Mouse (Mus musculus) thymus, adult 2 months (tissue): ENCODE measurements around the gene Nmt1. TPM values are rescaled to one million over a fixed set of nuclear protein-coding genes. Genes with fewer than 3 reads are reported as not detected.

Source experiments
- DNase-seq: peaks from one replicate; pipeline ENCODE4 v3.0.0; 2021
- H3K27ac ChIP-seq: fragments of 200-500 bp; 2 replicates; pipeline ENCODE4 v1.5.1; 2012; ENCODE audit warnings: low read length, control low read depth; ENCODE audit not compliant: control insufficient read depth, insufficient read depth
- H3K27me3 ChIP-seq: fragments of 200-500 bp; 2 replicates; pipeline ENCODE4 v1.6.1; 2012; ENCODE audit warnings: mild to moderate bottlenecking, low read length, moderate library complexity, mixed read lengths; ENCODE audit not compliant: control insufficient read depth, insufficient read depth
- H3K36me3 ChIP-seq: fragments of 200-500 bp; 2 replicates; pipeline ENCODE4 v1.6.1; 2012; ENCODE audit warnings: mild to moderate bottlenecking, low read length, moderate library complexity; ENCODE audit not compliant: control insufficient read depth, insufficient read depth
- H3K4me1 ChIP-seq: fragments of 200-500 bp; replicated peaks from 2 replicates; pipeline ENCODE4 v1.6.1; 2012; ENCODE audit warnings: low read length; ENCODE audit not compliant: control insufficient read depth, insufficient read depth
- H3K4me3 ChIP-seq: fragments of 200-500 bp; 2 replicates; pipeline ENCODE4 v1.5.1; 2012; ENCODE audit warnings: mild to moderate bottlenecking, low read length, control low read depth, moderate library complexity; ENCODE audit not compliant: control insufficient read depth, insufficient read depth
- CTCF ChIP-seq: fragments of 200-500 bp; IDR thresholded peaks from 2 replicates; pipeline ENCODE4 v1.5.1; 2012; ENCODE audit warnings: mild to moderate bottlenecking, control low read depth, low read length, moderate library complexity, borderline replicate concordance; ENCODE audit not compliant: control insufficient read depth, poor library complexity, insufficient read depth; ENCODE audit errors: extremely low read depth
- POLR2A ChIP-seq: fragments of 200-500 bp; IDR thresholded peaks from 2 replicates; pipeline ENCODE4 v1.6.1; 2012; ENCODE audit warnings: mild to moderate bottlenecking, low read length, control low read depth, moderate library complexity; ENCODE audit not compliant: control insufficient read depth, poor library complexity, insufficient read depth; ENCODE audit errors: extremely low read depth
- WGBS: fragments of 180-500 bp; shearing (Covaris S2); methylation state at CpG from one replicate; pipeline ENCODE4 v1.1.7; 2018; 5-methylcytosine and 5-hydroxymethylcytosine counted together
- polyA plus RNA-seq: library from polyadenylated mRNA; depleted of rRNA; stranded (reverse); fragments of >200 nt; gene quantifications from 2 replicates; pipeline ENCODE4 v1.2.3, GENCODE M21; 2012

Gene Nmt1
- polyA plus RNA-seq, 1 experiment: 52.5 TPM

- H3K27me3 ChIP-seq: no peaks in the 10 kb centered on the region
- no peaks in the 10 kb centered on the region for H3K4me1 ChIP-seq
- H3K4me3 ChIP-seq: no peak overlapping the region
- peaks cover 32% of the 10 kb centered on the region for H3K36me3 ChIP-seq
- no peak for TF ChIP-seq CTCF
- no peak for TF ChIP-seq POLR2A
- WGBS: 98% methylated on average over 10 of the region's 10 CpGs
- H3K27ac ChIP-seq: no peak overlapping the region
- no peak for DNase-seq
These were observed 42.4 kb downstream of the Nmt1 start for GRCm38 (mm10) chr11:103070322-103070880.

DNA sequence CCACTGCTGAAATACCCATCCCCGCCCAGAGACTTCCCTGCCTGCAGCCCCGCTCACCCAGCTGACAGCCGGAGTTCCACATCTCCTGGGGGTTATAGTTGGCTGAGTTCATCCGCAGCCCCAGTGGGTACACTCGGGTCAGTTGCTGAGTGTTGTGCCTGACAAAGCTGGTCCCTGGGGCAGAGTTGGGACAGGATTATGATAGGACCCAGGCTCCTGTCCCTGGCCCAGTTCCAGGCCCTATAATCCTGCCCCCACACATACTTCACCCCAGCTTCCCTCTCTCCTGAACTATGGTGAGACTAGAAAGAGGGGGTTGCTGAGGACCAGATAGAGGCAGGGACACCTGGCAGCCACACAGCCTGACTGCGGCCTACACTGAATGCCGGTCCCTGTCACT lies 45.7 kb downstream of the Nmt1 start:
- no peak overlapping the region for H3K27ac ChIP-seq
- TF ChIP-seq POLR2A: no peak
- TF ChIP-seq CTCF: no peak
- no peaks in the 10 kb centered on the region for H3K27me3 ChIP-seq
- DNase-seq: no peak
- WGBS: 95% methylated on average over 7 of the region's 7 CpGs
- no peaks in the 10 kb centered on the region for H3K4me1 ChIP-seq
- H3K4me3 ChIP-seq: no peak overlapping the region
- peaks cover 3% of the 10 kb centered on the region for H3K36me3 ChIP-seq

DNA sequence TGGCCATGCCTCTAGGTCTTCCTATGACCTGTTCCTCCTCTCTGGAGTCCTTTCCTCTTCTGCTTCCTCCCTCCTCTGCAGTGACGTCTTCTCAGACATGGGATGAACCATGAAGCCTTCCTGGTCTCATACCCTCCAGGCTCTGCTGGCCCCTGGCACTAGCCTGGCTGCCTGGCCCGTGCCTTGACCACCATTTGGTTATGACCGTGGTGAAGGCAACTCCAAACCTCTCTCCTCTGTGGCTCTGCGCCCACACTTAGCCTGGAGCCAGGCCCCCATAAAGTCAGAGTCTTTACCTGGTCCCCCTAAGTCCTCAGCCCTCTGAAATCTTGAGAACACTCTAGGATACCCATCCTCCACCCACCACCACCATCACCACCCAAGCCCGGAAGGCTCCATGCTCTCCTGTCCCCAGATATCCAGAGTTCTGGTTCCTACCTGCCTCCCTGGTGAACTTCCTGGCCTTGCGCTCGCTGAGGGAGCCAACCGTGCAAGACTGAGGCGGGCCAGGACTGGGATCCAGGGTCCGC lies 46.2 kb downstream of the Nmt1 start:
- Histone ChIP-seq H3K36me3 (no peaks in the 10 kb centered on the region; the same call in 1 of the 2 replicates), H3K27ac (no peak overlapping the region), H3K4me1 (no peaks in the 10 kb centered on the region), H3K27me3 (no peaks in the 10 kb centered on the region), H3K4me3 (no peak overlapping the region)
- TF ChIP-seq POLR2A: no peak
- no peak for TF ChIP-seq CTCF
- WGBS: 96% methylated on average over 10 of the region's 10 CpGs
- DNase-seq: no peak

GRCm38 (mm10) chr11:103074796-103075323 lies 46.9 kb downstream of the Nmt1 start:
- no peak overlapping the region for H3K4me3 ChIP-seq
- H3K4me1 ChIP-seq: no peaks in the 10 kb centered on the region
- no peak for DNase-seq
- no peaks in the 10 kb centered on the region for H3K27me3 ChIP-seq
- H3K27ac ChIP-seq: no peak overlapping the region
- TF ChIP-seq CTCF (no peak), POLR2A (no peak)
- H3K36me3 ChIP-seq: no peaks in the 10 kb centered on the region
- 79% methylated on average over 10 of the region's 10 CpGs for WGBS

DNA sequence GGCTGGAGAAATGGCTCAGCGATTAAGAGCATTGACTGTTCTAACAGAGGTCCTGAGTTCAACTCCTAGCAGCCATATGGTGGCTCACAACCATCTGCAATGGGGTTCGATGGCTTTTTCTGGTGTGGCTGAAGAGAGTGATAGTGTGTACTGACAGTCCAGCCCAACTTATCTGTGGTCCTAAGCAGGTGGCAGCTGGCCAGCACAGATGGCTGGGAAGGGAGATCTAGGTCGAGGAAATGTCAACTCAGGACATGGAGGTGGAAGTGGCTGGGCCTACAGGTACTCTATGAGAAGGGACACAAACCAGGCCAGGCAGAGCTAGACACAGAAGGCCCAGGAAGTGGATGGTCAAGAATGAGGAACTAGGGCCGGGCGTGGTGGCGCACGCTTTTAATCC lies 48.0 kb downstream of the Nmt1 start:
- no peak overlapping the region for H3K4me3 ChIP-seq
- TF ChIP-seq POLR2A (no peak), CTCF (no peak)
- H3K36me3 ChIP-seq: no peaks in the 10 kb centered on the region
- DNase-seq: no peak
- no peak overlapping the region for H3K27ac ChIP-seq
- H3K27me3 ChIP-seq: no peaks in the 10 kb centered on the region
- H3K4me1 ChIP-seq: peaks cover 5% of the 10 kb centered on the region
- WGBS: 82% methylated on average over 7 of the region's 7 CpGs

GRCm38 (mm10) chr11:103076581-103076980 lies 48.6 kb downstream of the Nmt1 start:
- 92% methylated on average over 8 of the region's 8 CpGs for WGBS
- H3K27ac ChIP-seq: no peak overlapping the region
- no peaks in the 10 kb centered on the region for H3K27me3 ChIP-seq
- TF ChIP-seq CTCF: no peak
- no peak for TF ChIP-seq POLR2A
- H3K36me3 ChIP-seq: no peaks in the 10 kb centered on the region
- peaks cover 5% of the 10 kb centered on the region for H3K4me1 ChIP-seq
- H3K4me3 ChIP-seq: no peak overlapping the region
- DNase-seq: no peak
